Mouse (Mus musculus) gastrocnemius, postnatal 36 days (tissue): ENCODE results near the gene Rhbdd2. TPM values are rescaled to one million over a fixed set of nuclear protein-coding genes. Genes with fewer than 3 reads are reported as not detected.
A peak's percentile ranks its signal among the peaks of the same experiment; 100 is the strongest.

ENCODE experiments used
- DNase-seq, 2 experiments: peaks; one replicate each; pipeline ENCODE4 v3.0.0; 2022
- intact Hi-C: fragments of 180-260 bp; cut with DNase I; formaldehyde crosslinking; loops from one replicate; pipeline ENCODE4 v1.15.1; 2025
- total RNA-seq, 2 experiments: library from RNA; stranded (reverse); gene quantifications; 2 replicates each; pipeline ENCODE4 v1.2.3; 2021

Rhbdd2 gene
- total RNA-seq, 2 experiments from 2014 or later = 9.8 to 12.8 TPM

- peak in 1 of 2 experiments; percentile 28 for DNase-seq
- intact Hi-C loops = no loop called here
Observed at GRCm38 (mm10) chr5:135642686-135643551, 10.5 kb downstream of the Rhbdd2 start.

DNA sequence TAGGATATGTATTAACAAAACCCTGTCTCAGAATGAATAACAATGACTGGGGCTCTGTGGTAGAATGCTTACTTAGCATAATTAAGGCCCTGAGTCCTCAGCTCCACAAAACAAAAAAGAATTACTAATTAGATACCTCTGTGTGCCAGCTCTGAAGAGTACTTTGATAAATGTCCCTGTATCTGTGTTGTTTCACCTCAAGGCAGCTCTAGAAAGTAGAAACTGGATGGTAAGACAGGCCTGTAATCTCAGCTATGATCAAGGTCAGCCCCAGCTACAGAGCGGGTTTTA, 11.1 kb downstream of the Rhbdd2 start:
- intact Hi-C loops = no loop called here
- no peak for DNase-seq

DNA sequence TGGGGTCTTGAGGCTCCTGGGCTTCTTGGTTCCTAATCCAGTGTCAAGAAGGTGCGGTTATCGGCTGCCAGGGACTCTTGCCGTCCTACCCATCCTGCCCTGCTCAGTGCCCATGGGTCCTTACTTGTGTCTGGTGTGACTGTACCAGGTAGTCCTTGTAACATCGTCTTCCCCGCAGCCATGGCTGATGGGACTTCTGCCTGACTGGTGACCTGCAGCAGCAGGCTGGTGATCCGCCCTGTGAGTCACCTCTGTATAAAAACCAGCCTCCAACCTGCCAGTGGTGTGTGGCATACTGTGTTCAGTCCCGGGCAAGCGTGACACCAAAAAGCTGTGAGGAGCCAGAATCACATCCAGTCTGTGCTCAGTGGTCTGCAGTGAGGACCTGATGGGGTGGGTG, 11.5 kb downstream of the Rhbdd2 start:
- no peak for DNase-seq
- intact Hi-C loops = no loop called here

DNA sequence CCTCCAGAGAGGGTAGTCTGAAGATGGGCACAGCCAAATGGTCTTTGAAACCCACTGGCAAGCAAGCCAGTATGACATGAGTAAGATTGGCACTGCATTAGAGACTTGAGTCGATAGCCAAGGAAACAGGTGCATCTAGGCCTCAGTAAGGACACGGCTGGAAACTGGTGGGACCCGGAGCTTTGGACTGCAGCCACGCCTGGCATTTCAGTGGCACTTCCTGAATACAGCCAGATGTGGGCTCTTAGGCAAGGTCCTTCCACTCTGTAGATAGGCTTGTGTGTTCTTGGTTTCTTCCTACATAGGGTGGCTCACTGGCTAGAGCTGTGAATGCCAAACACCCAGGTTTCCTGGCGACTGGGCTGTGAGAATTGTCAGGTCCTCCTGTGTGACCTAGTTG, 12.9 kb downstream of the Rhbdd2 start:
- intact Hi-C loops = no loop called here
- DNase-seq = no peak

DNA sequence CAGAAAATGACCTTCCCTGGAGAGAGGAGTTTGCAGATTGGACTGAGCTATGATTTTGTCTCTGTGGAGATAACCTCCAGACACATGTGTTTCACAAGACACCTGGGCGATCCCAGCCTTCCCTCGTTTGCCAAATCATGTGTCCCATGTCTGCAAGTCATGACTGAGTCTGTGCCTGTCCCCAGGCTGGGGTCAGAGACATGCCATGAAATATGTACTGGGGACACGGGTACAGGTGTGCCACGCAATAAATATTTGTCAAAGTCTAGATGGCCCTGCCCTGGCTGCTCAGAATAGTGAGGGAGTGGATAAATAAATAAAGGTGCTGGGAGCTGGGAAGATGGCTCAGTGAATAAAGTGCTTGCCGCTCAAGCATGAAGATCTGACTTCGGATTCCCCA, 13.6 kb downstream of the Rhbdd2 start:
- intact Hi-C loops = no loop called here
- no peak for DNase-seq

DNA sequence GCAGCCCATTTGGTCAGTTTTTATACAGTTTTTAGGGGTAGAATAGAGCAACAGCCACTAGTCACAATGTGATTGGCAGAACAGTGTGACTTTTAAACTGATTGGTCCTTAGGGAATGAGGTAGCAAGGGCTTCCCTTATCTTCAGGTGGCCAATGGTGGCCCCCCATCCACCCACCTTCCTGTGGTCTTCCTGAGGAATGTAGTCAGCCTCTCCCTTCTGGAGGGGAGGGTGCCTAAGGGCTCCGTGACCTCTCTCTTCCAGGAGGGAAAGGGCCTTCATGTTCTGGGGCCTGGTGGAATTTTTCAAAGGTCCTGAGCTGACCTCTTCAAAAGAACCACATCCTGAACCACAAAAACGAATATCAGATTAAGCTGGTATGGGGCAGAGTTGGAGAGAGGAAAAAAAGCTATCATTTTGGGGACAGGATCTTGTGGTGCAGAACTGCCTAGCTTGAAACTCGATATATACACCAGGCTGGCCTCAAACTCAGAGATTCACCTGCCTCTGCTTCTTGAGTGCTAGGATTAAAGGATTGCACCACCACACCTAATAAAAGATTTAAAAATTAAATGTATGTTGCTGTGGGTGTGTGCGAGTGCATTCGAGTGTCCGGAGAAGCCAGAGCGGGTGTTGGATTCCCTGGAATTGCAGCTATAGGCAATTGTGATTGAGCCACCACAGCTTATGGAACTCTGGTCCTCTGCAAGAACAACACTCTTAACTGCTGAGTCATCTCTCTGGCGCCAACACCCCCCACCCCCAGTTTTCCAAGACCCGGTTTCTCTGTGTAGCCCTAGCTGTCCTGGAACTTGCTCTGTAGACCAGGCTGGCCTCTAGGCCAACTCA, 16.3 kb downstream of the Rhbdd2 start:
- no peak for DNase-seq
- intact Hi-C loops = no loop called here

- intact Hi-C loops = no loop called here
- no peak for DNase-seq
Observed at GRCm38 (mm10) chr5:135649309-135649633, 16.9 kb downstream of the Rhbdd2 start.

- DNase-seq = no peak
- intact Hi-C loops = loop anchor here (5.0 kb wide), 1 partner anchor 36 kb away; no protein-coding TSS in a partner anchor
Observed at GRCm38 (mm10) chr5:135651536-135651935, 19.1 kb downstream of the Rhbdd2 start.

DNA sequence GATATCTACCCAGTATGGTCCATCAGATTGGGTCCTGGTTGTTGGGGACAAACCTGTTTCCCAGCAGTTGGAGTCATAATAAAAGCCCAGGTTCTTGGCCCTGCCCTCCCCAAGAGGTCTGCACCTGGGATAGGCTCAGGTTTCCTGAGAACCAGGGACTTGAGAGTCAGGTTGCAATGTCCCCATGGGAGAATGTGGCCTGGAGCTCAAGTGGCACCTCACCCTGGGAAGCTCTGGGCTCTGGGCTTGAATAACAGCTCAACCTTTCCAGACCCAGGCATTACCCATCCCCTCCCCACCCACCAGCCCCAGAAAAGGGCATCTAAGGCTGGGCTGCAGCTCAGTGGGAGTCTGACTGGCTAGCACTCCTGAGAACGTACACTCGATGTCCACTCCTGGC, 20.8 kb downstream of the Rhbdd2 start:
- no peak for DNase-seq
- intact Hi-C loops = loop anchor here (5.0 kb wide), 1 partner anchor 34 kb away; no protein-coding TSS in a partner anchor

DNA sequence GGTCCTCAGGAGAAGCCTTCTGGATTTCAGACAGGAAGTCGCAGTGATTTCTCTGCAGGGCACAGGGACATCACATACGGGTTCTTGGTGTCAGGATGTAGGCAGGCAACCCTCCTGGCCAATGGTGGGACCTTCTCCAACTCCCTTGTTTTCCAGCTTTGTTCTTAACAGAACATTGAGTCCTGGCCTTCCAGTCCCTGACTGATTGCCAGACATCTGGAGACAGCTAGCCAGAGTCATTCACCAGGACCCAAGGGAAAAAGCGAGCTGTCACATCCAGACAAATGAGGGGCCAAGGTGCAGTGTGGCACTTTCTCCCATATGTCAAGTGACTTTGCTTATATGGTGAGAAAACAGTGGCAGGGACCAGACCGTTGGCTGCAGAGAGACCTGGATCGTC, 23.6 kb downstream of the Rhbdd2 start:
- intact Hi-C loops = no loop called here
- DNase-seq = no peak

GRCm38 (mm10) chr5:135657128-135657527, 24.7 kb downstream of the Rhbdd2 start:
- DNase-seq = no peak
- intact Hi-C loops = no loop called here

GRCm38 (mm10) chr5:135657703-135658373, 25.4 kb downstream of the Rhbdd2 start:
- no peak for DNase-seq
- intact Hi-C loops = no loop called here

DNA sequence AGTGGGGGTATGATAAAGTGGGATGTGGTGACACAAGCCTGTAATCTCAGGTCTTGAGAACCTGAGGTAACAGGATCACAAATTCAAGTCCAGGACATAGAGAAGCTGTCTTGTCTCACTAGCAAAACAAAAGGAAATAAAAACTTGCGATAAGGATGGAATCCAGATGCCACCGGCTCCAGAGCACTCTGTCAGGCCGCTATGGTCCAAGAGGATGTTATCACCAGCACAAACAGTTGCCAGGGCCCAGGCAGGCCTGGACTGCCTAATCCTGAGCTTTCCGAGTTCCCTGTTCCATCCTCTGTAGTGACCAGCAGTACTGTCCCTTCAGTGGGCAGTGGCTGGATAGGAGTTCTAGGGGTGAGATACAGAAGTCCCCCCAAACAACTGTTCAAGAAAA, 27.5 kb downstream of the Rhbdd2 start:
- no peak for DNase-seq
- intact Hi-C loops = no loop called here

DNA sequence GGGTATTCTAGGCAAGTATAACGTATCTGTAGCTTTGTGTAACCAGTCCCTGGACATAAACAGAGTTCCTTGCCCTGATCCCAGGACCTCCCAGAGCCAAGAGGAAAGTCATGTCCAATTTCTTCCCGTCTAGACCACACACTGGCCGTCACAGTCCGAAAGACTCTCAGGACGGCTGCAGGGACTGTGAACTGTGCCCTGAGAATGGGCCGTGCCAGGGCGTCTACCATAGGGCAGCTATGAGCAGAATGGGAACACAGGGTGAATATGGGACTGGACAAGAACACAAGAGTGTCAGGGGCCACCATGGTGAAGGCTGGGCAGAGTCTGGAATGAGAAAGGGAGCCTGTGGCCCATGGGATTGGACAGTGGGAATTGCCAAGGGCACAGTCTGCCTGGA, 28.1 kb downstream of the Rhbdd2 start:
- DNase-seq = no peak
- intact Hi-C loops = no loop called here

- no peak for DNase-seq
- intact Hi-C loops = no loop called here
Observed at GRCm38 (mm10) chr5:135666890-135667289, 34.5 kb downstream of the Rhbdd2 start.

DNA sequence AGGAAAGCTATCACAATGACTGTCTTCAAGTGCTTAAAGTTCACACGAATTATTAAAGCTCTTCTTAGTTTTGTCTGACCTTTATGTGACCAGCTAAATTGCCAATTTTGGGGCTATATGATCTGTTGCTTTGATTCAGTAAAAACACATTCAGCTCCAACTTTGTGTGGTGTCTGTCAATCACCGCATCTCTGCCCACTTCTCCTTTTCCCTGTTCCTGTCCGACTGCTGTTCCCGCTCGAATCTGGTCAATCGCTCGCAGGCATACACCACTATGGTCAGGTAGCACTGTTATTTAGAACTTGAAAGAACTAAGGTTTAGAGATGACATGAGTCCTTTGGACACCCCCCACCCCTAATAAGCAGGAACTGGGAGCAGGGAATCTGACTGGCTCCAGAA, 35.7 kb downstream of the Rhbdd2 start:
- DNase-seq = no peak
- intact Hi-C loops = no loop called here

DNA sequence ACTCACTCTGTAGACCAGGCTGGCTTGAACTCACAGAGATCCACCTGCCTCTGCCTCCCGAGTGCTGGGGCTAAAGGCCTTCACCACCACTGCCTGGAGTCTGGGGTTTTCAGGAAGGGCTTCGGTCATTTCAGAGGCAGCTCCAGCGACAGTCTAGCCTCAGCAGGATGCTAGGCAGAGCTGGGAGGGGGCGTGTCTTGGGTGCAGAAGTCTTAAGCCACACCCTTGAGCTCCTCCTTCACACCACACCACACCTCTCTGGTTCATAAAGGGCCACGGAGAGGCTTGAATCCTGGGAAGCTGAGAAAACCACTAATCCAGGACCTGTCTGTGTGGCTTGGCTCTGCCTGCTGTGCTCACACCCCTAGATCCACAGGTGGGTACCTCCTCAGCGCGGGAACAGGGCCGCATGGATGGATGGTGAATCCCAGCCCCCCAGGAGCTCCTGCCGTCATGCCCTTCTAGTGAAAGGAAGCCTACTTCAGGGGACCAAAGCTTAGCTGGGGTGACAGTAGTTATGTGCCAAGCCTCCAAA, 37.4 kb downstream of the Rhbdd2 start, which contains the start of gene Por:
TSS of gene Por (plus strand) at position 293 of the 535 bp plus-strand sequence.
- no peak for DNase-seq
- intact Hi-C loops = no loop called here

GRCm38 (mm10) chr5:135670881-135671280, 38.5 kb downstream of the Rhbdd2 start:
- intact Hi-C loops = no loop called here

DNA sequence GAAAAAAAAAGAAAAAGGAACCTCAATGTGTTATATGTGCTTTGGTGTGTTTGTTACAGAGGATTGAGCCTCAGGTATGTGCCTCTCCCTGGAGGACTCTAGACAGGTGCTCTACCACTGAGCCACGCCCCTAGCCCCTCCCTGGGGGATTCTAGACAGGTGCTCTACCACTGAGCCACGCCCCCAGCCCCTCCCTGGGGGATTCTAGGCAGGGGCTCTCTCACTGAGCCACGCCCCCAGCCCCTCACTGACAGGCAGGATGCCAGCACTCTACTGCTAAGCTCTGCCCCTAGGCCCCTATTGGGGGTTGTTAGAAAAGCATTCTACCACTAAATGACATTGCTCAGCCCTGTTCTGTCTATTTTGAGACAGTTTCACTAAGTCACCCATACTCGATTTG, 40.1 kb downstream of the Rhbdd2 start:
- DNase-seq = no peak
- intact Hi-C loops = no loop called here

More at GRCm38 (mm10) chr5:135670881-135671280, 38.5 kb downstream of the Rhbdd2 start:
- DNase-seq = no peak

- intact Hi-C loops = no loop called here
- DNase-seq = peak in 1 of 2 experiments; percentile 23
Observed at GRCm38 (mm10) chr5:135672980-135673379, 40.6 kb downstream of the Rhbdd2 start.

DNA sequence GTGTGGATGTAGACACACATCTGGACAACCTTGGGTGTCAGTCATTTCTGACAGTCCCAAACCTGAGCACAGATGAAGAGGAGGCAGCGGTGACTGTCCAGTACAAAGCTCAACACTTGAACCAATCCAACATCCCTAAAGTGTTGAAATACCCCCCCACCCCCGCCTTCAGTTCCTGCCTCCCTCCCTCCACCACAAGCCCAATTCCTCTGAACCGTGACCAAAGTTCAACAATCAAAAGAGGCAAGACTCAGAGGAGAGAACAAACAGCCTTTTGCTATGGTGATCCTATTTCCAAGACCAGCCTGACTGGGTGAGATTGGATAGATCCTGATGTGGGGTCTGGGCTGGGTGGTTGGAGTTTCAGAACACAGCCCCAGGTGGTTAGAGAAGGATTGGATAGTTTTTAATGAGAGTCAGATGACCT, 41.9 kb downstream of the Rhbdd2 start:
- intact Hi-C loops = no loop called here
- DNase-seq = no peak
